Mouse (Mus musculus): ENCODE results near the gene Sema5b. TPM values are rescaled to one million over a fixed set of nuclear protein-coding genes. Genes with fewer than 3 reads are reported as not detected.

Sema5b gene
- polyA plus RNA-seq, 1 experiment from 2014 or later: 0.92 TPM

DNA sequence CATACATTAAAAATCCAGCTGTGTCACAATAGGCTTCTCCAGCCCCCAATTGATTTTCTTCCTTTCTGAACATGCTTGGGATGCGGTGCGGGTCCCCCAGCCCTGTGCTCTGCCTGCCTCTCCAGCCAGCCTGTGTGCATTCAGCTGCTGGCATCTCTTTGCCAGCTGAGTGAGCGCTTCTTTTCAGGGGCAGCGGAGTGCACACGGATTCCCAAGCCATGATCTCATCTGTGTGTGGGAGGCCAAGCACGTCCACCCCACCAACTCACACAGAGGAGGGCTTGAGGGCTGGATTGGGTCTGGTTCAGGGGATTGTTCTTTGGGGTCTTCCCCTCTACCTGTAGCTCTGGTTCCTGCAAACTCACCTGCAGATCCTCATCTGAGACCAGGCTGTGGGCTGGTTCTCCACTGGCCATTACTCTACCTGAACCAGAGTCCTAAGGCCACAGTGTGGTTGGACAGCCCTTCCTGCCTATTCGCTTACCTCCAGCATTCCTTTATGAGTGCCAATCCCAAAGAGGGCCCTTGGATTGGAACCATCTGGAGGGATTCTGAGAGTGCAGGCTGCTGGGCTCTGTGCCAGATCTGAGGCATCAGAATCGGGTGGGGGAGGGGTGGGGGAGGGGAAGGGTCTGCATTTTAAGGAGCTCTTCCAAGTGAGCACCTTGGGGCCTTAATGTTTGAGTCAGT lies 55.9 kb downstream of the Sema5b start:
- ATAC-seq (no peak), DNase-seq (ENCODE audit: low spot score) (no peak)
- Histone ChIP-seq H3K27ac (ENCODE audit: low read length) (no peak overlapping the region), H3K9me3 (ENCODE audit: low read length) (no peaks in the 10 kb centered on the region), H3K4me1 (ENCODE audit: insufficient read depth, low read depth, low read length) (peaks cover 8% of the 10 kb centered on the region), H3K9ac (replicated peaks; ENCODE audit: low read depth) (no peak overlapping the region), H3K36me3 (ENCODE audit: insufficient read depth, low read length) (no peaks in the 10 kb centered on the region), H3K27me3 (replicated peaks; ENCODE audit: insufficient read depth, low read length) (no peaks in the 10 kb centered on the region), H3K4me2 (replicated peaks; ENCODE audit: low read depth, low read length) (no peak overlapping the region), H3K4me3 (ENCODE audit: low read depth, low read length) (no peak overlapping the region)
- TF ChIP-seq CTCF (IDR thresholded peaks at IDR 0.05) (no peak), EP300 (IDR thresholded peaks at IDR 0.05) (no peak)
- 44% methylated on average over 8 of the region's 8 CpGs for WGBS

GRCm38 (mm10) chr16:35597991-35598390 lies 57.0 kb downstream of the Sema5b start:
- no peak for ATAC-seq
- TF ChIP-seq EP300 (IDR thresholded peaks at IDR 0.05) (no peak), CTCF (IDR thresholded peaks at IDR 0.05) (no peak)
- Histone ChIP-seq H3K4me1 (ENCODE audit: insufficient read depth, low read depth, low read length) (peaks cover under 1% of the 10 kb centered on the region; the same call in 1 of the 2 replicates), H3K4me2 (replicated peaks; ENCODE audit: low read depth, low read length) (no peak overlapping the region), H3K9me3 (ENCODE audit: low read length) (no peaks in the 10 kb centered on the region), H3K4me3 (ENCODE audit: low read depth, low read length) (no peak overlapping the region), H3K27me3 (replicated peaks; ENCODE audit: insufficient read depth, low read length) (no peaks in the 10 kb centered on the region), H3K9ac (replicated peaks; ENCODE audit: low read depth) (no peak overlapping the region), H3K36me3 (ENCODE audit: insufficient read depth, low read length) (no peaks in the 10 kb centered on the region), H3K27ac (ENCODE audit: low read length) (no peak overlapping the region)
- 34% methylated on average over 6 of the region's 6 CpGs for WGBS
- DNase-seq (ENCODE audit: low spot score): no peak

- TF ChIP-seq CTCF (IDR thresholded peaks at IDR 0.05): no peak
- TF ChIP-seq EP300 (IDR thresholded peaks at IDR 0.05): no peak
- no peaks in the 10 kb centered on the region for H3K36me3 ChIP-seq (ENCODE audit: insufficient read depth, low read length)
- ATAC-seq (no peak), DNase-seq (ENCODE audit: low spot score) (no peak)
- H3K9me3 ChIP-seq (ENCODE audit: low read length): no peaks in the 10 kb centered on the region
- H3K4me2 ChIP-seq (replicated peaks; ENCODE audit: low read depth, low read length): no peak overlapping the region
- no peak overlapping the region for H3K4me3 ChIP-seq (ENCODE audit: low read depth, low read length)
- WGBS: 41% methylated on average over 5 of the region's 5 CpGs
- no peak overlapping the region for H3K27ac ChIP-seq (ENCODE audit: low read length)
- no peaks in the 10 kb centered on the region for H3K4me1 ChIP-seq (ENCODE audit: insufficient read depth, low read depth, low read length)
- H3K27me3 ChIP-seq (replicated peaks; ENCODE audit: insufficient read depth, low read length): no peaks in the 10 kb centered on the region
- no peak overlapping the region for H3K9ac ChIP-seq (replicated peaks; ENCODE audit: low read depth)
Observed at GRCm38 (mm10) chr16:35598802-35599201, 57.9 kb downstream of the Sema5b start.

GRCm38 (mm10) chr16:35600282-35600681 lies 59.3 kb downstream of the Sema5b start:
- no peak overlapping the region for H3K27ac ChIP-seq (ENCODE audit: low read length)
- H3K9ac ChIP-seq (replicated peaks; ENCODE audit: low read depth): no peak overlapping the region
- no peak for TF ChIP-seq CTCF (IDR thresholded peaks at IDR 0.05)
- no peak for TF ChIP-seq EP300 (IDR thresholded peaks at IDR 0.05)
- DNase-seq (ENCODE audit: low spot score) (no peak), ATAC-seq (no peak)
- no peaks in the 10 kb centered on the region for H3K36me3 ChIP-seq (ENCODE audit: insufficient read depth, low read length)
- H3K9me3 ChIP-seq (ENCODE audit: low read length): no peaks in the 10 kb centered on the region
- no peaks in the 10 kb centered on the region; the same call in 1 of the 2 replicates for H3K27me3 ChIP-seq (replicated peaks; ENCODE audit: insufficient read depth, low read length)
- no peak overlapping the region for H3K4me2 ChIP-seq (replicated peaks; ENCODE audit: low read depth, low read length)
- H3K4me3 ChIP-seq (ENCODE audit: low read depth, low read length): no peak overlapping the region
- no peaks in the 10 kb centered on the region for H3K4me1 ChIP-seq (ENCODE audit: insufficient read depth, low read depth, low read length)
- WGBS: 68% methylated on average over 5 of the region's 5 CpGs

GRCm38 (mm10) chr16:35601426-35601825 lies 60.5 kb downstream of the Sema5b start:
- H3K9ac ChIP-seq (replicated peaks; ENCODE audit: low read depth): no peak overlapping the region
- H3K4me2 ChIP-seq (replicated peaks; ENCODE audit: low read depth, low read length): no peak overlapping the region
- H3K4me1 ChIP-seq (ENCODE audit: insufficient read depth, low read depth, low read length): no peaks in the 10 kb centered on the region
- no peaks in the 10 kb centered on the region; the same call in 1 of the 2 replicates for H3K27me3 ChIP-seq (replicated peaks; ENCODE audit: insufficient read depth, low read length)
- no peak for DNase-seq (ENCODE audit: low spot score)
- H3K27ac ChIP-seq (ENCODE audit: low read length): no peak overlapping the region
- no peaks in the 10 kb centered on the region for H3K9me3 ChIP-seq (ENCODE audit: low read length)
- H3K4me3 ChIP-seq (ENCODE audit: low read depth, low read length): no peak overlapping the region
- TF ChIP-seq CTCF (IDR thresholded peaks at IDR 0.05) (no peak), EP300 (IDR thresholded peaks at IDR 0.05) (no peak)
- ATAC-seq: no peak
- no peaks in the 10 kb centered on the region for H3K36me3 ChIP-seq (ENCODE audit: insufficient read depth, low read length)
- 90% methylated on average over 6 of the region's 6 CpGs for WGBS

GRCm38 (mm10) chr16:35602529-35602928 lies 61.6 kb downstream of the Sema5b start:
- Histone ChIP-seq H3K36me3 (ENCODE audit: insufficient read depth, low read length) (no peaks in the 10 kb centered on the region), H3K4me3 (ENCODE audit: low read depth, low read length) (no peak overlapping the region), H3K27me3 (replicated peaks; ENCODE audit: insufficient read depth, low read length) (no peaks in the 10 kb centered on the region; the same call in 1 of the 2 replicates), H3K9me3 (ENCODE audit: low read length) (no peaks in the 10 kb centered on the region), H3K4me2 (replicated peaks; ENCODE audit: low read depth, low read length) (no peak overlapping the region), H3K4me1 (ENCODE audit: insufficient read depth, low read depth, low read length) (no peaks in the 10 kb centered on the region), H3K27ac (ENCODE audit: low read length) (no peak overlapping the region), H3K9ac (replicated peaks; ENCODE audit: low read depth) (no peak overlapping the region)
- TF ChIP-seq CTCF (IDR thresholded peaks at IDR 0.05) (no peak), EP300 (IDR thresholded peaks at IDR 0.05) (no peak)
- DNase-seq (ENCODE audit: low spot score) (no peak), ATAC-seq (no peak)
- WGBS: 57% methylated on average over 9 of the region's 9 CpGs
